Mouse (Mus musculus) ovary, adult 18-20 months (tissue): Measurements from ENCODE around the gene Heatr9.

Experiments used
- DNase-seq: peaks from one replicate; pipeline ENCODE4 v3.0.0; 2022; ENCODE audit warnings: low spot score, mixed read lengths

Gene Heatr9

DNA sequence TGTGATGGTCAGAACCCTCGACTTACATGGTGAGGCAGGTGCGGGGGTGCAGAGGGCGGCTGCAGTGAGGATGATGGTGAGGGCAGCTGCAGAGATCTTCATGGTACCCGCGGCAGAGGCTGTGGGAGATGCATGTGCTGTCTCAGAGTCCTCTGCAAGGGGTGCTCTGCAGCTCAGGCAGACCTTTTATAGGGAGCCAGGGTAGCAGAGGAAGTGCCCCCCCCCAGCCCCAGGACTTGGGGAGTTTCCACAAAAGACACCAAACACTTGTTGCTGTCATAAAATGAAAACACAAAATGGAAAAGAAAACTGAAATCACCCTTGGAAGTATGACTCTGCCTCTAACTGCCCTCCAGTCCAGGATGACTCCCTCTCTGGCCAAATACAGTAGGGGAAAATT is 8.4 kb upstream of the Heatr9 start, which contains the start of gene Ccl5:
Ccl5 (minus strand) TSS at position 159 of the 400 bp plus-strand sequence.
- DNase-seq, result no peak

DNA sequence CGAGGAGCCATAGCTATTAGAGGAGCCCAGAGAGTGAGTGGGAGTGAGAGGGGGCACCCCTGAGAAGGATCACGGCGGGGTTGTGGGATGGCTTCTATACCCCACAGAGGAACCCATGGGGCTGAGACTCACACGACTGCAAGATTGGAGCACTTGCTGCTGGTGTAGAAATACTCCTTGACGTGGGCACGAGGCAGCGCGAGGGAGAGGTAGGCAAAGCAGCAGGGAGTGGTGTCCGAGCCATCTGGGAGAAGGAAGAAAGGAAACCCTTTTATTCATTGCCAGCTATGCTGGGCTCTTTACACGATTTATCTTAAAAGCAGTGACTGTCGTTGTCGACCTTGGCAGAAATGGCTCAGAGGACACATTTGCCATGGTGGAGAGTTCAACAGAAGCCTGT is 7.0 kb upstream of the Heatr9 start:
- DNase-seq, result no peak

DNA sequence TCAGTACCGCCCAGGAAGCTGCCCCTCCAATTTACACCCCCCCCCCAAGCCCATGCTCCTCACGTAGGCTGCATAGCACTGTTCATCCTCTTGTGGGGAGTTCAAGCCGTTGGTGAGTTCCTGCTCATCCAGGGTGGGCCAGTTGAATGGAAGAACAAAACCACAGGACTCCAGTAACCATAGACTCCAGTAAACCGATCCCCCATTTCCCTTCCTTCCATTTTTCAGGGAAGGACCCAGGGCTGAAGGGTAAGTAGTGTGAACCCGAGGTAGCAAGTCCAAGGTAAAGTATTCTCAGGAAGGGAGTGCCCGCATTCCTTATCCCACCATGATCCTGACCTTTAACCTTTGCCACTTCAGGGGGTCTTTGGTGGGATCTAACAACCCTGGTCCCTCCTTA is 3.6 kb downstream of the Heatr9 start:
- DNase-seq, result no peak

DNA sequence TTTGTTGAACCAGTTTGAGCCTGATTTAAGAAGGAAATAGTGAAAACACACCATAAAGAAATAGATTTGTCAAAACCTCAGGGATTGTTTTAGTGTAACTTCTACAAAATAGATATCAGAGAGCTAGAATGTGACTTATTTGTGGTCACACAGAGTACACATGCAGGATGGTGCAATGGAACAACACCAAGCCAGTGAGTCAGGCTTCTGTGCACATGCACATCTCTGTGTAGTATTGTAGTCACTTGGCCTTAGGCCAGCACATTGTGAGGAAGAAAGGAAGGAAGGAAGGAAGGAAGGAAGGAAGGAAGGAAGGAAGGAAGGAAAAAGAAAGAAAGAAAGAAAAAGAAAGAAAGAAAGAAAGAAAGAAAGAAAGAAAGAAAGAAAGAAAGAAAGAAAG is 4.8 kb downstream of the Heatr9 start:
- no peak for DNase-seq

DNA sequence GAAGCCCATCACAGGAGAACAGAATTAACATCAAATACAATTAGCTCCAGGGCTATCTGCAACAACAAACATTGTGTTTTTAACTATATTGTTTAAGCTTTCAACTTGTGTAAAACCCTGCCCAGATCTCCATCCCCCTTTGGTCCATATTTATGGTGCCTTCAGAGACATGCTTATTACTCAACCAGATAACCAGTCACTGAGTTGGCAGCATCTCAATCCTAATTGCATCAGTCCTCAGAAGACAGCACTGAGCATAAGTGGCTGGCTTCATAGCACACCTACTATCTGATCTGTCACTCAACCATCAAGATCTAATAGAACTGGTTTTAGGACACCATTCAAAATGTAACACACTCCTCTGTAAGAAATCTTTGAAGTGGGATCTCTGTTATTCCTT is 12.5 kb downstream of the Heatr9 start:
- DNase-seq, result no peak

DNA sequence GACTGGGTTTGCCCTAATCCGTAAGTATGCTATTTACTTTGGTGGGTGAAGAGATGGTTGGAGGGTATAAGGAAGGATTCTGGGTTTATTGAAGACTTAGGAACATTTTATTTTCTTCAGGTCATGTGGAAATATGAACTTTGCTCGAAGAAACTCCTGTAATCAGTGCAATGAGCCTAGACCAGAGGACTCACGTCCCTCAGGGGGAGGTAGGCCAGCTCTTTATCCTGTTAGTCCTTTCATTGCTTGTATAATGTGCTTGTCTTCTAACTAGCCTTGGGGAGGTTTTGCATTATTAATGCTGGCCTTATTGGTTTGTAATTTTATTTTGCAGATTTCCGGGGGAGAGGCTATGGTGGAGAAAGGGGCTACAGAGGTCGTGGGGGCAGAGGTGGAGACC is 17.7 kb downstream of the Heatr9 start:
- no peak for DNase-seq

DNA sequence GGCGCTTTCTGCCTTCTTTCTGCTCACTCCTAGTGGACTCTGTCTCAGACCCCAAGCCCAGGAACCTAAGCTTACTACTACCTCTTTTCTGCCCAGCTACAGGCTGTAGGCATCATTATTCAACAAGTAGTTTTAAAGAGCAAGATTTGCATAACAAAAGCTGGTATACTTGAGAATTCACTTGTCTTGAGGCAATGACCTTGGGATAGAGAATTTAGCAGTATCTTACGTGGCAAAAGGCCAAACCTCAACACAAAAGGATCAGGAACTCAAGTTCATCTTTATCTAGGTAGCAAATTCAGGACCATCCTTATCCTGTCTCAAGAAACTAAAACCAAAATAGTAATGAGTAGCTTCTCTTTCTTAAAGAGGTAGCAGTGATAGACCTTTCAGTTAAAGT is 26.4 kb downstream of the Heatr9 start:
- DNase-seq, result no peak

DNA sequence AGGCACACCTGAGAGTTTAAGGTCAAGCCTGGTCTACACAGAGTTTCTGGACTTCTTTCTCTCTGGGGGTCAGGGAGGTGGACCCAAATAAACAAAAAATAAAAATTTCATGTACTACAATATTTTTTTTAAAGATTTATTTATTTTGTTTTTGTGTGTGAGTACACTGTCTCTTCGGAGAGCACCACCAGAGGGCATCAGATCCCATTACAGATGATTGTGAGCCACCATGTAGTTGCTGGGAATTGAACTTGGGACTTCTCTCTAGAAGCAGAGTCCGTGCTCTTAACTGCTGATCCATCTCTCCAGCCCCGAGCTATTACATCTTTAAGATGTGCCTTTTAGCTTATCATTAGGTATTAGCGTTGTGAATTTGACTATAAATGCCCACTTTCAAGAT is 30.5 kb downstream of the Heatr9 start:
- no peak for DNase-seq

DNA sequence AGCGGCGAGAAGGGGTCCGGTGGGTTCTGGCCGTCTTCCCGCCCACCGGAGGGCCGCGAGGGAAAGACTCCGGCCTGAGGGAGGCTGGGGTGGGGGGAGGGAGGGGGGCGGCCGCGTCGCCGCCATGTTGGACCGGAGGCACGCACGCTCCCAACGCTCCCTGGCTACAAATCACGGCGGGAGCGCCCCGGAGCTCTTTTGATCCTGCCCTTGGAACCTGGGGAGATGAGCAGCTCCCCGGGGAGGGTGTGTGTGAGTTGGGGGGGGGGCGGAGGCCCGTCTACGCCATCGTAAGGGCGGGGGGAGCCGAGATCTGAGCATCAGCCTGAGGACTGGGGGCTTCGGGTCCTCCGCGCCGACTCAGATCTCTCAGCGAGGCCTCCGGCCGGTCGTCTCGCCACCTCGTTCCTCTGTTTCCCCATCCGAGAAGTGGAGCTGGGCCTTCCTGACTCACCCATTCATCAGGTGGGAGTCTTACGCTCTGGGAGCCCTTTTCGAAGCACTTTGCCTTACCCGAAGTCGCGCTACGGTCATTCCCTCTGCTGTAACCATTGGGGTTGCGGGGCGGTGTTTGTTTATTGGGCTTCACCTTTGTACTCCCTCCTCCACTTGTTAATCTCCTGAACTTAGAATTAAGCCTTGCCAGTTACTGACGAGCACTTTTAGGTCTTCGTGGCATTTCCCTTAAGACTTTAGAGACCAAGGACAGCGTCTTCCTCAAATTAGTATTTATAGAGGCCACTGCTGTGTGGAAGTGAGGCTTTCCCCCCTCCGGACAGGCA is 48.5 kb downstream of the Heatr9 start:
- DNase-seq, result peak; percentile 16

DNA sequence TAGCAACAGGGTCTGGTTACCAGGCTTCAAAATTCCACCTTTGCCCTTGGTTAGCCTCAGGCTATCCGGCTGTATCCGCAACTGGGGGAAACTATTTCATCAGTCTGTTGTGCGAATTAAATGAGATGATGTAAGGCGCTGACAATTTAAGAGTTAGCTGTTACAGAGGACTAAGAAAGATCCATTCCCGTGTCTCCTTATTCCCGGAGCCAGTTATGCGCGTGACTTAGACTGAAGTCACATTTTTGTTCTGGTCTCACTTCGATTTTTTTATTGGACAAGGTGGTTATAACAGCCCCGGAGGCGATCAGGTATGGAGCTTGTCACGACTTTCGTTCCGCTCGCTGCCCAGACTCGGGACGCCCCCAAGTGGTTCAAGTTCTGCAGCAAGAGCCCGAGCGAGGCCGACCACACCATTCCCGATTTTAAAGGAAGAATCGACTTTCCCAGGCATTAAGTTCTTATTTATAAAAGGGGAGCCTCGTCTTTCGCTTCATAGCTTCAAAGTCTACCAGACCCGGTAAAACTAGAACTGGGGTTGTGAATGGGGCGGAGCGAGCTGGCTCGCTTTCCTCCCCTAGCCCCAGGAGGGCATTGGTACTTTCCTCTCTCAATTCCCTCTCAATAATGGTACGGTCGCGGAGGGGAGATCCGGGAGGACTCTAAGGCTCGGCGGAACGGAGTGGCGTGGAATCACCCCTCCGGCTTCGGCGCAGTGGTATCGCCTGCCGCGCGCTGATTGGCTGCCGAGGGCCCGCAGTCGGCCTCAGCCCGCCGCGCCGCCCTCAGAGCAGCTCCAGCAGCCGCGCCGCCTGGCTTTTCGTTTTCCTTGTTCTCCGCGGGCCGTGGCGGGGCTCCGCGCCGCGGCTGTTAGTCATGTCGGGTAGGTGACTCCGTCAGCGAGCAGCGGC is 49.4 kb downstream of the Heatr9 start, which contains the start of gene Taf15:
Taf15 (plus strand) TSS at position 763 of the 911 bp plus-strand sequence.
- peak; percentile 96 for DNase-seq

DNA sequence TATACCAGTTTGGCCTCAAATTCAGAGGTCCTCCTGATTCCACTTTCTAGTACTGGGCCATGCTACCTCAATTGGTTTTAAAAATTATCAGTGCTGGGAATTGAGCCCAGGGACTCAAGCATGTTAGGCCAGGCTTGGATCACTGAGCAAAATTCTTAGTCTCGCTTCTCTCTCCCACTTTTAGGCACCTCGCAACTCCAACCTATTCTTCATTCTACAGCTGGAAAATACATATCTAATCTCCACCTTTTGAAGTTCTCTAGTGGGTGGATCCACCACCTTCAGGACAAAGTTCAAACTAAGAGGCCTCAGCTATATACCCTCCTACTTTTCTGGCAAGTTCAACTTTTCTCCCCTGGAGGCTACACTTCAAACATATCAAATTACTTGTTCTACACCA is 50.2 kb downstream of the Heatr9 start:
- no peak for DNase-seq

DNA sequence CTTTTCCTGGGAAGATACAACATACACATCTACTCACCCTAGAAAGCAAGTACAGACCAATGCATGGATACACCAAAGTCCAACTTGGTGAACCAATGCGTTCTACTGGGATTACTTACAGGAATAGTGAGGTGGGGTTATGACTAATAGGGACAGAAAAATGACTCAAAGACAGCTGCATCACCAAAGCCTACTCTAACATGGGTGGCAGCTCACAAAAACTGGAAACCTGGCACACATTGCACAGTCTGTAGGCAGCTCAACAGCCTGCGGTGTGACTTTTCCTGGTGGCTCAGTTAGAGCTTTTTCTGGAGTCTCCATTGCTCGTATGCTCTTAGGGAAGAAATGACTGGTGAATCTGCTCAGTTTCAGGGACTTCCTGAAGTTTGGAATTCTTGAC is 53.2 kb downstream of the Heatr9 start:
- DNase-seq, result no peak

DNA sequence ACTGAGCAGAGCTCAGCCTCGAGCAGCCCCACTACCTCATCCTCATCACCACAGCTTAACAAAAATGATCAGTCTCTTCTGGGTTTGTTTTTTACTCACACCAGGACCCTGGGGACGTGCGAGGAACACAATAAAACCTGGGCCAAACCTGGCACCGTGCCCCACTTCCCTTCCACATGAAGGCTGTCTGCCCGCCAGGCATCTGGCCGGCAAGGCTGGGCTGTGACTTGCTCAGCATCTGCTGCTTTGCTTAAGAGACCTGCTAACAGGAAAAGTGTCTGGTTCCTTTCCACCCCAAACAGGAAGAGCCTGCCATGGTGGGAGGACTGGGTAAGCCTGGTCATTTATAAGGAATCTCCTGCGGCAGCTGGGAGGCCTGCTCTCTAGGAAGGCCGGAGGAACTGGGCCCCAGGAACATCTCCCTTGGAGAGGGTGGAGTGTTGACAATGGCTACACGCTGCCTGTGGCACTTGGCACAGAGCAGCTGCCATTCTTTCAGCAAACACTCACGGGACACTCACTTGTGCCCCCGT is 54.8 kb downstream of the Heatr9 start:
- no peak for DNase-seq

DNA sequence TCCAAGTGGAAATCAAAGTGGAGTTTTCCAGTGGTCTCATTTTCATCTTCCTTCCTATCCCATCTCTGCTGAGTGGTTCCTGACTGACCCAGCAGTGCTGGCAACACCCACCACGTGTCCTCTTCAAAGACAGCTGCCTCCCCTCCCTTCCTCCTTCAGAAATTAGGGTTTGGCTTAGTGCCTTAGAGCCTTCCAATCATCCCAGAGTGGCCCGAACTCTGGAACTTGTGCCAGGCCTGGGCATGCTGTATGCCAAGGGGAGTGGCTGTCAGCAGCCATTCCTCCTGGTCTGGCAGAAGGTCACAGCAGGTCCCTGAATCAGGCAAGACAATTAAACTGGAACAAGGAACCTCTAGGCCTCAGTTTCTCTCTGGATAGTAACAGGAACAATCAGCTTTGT is 56.0 kb downstream of the Heatr9 start:
- DNase-seq, result peak; percentile 35

DNA sequence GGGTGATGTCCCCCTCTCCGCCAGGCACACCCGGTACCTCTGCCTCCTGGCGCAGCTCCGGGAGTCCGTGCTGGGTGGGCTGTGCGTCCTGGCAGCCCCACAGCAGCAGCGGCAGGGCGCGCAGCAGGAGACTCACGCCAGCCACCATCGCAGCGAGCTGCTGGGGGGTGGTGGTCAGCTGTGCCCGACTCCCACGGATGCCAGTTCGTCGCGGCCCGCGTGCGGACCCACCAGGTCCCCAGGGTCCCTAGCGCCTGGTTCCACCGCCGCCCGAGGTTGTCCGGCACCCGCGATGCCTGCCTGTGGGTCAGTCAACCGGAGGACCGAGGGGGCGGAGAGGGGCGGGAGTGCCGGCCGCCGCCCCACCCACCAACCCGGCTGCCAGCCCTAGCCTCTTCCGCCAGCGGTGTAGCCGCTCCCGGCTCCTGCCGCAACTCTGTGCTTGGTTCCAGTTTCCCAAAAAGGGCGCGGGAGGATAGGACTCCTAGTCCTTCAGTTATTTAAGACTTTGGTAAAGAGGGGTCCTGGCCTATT is 59.2 kb downstream of the Heatr9 start, which contains the start of gene Mmp28:
Mmp28 (minus strand) TSS at position 361 of the 534 bp plus-strand sequence.
- DNase-seq, result no peak
